Mouse (Mus musculus): Measurements from ENCODE around the gene Cxxc4.

DNA sequence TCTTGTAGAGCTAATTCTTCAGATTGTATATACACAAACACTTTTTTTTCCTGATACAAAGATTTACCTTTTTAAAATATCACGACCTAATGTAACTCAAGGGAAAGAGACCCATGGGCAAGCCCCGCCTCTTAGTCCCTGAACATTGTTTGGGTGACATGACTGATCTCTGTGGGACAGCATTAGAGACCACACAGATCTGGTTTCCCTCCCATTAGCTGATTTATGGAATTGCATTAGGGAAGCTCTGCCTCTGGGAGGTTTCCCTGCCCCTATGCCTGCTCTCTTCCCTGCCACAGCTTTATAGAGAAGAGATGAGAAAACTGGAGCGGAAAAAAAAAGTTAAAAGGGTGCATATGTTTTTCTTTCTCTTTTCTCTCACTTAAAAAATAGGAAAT is 7.6 kb downstream of the Cxxc4 start:
- TF ChIP-seq CTCF (IDR thresholded peaks at IDR 0.05; ENCODE audit: low read depth, low read length): no peak
- no peak for TF ChIP-seq TAL1 (conservative IDR thresholded peaks at IDR 0.05; ENCODE audit: low read depth, low read length)
